Mouse (Mus musculus) kidney, embryonic 16.5 days (tissue): ENCODE data around the gene Tada2a. TPM values are rescaled to one million over a fixed set of nuclear protein-coding genes. Genes with fewer than 3 reads are reported as not detected.
A peak's percentile ranks its signal among the peaks of the same experiment; 100 is the strongest.

Experiments
- ATAC-seq: fragments of 200-750 bp; cut with Nextera tagmentation; 2 replicates; pipeline ENCODE4 v1.8.0; 2017; ENCODE audit warnings: moderate TSS enrichment; ENCODE audit not compliant: low FRiP score, low TSS enrichment
- H3K27ac ChIP-seq: fragments of 300-500 bp; sonication (generic); 2 replicates; pipeline ENCODE4 v1.5.1; 2014; ENCODE audit warnings: low read length
- H3K27me3 ChIP-seq: fragments of 300-500 bp; sonication (generic); 2 replicates; pipeline ENCODE4 v1.6.1; 2014; ENCODE audit warnings: low read length, control low read depth, mixed read lengths; ENCODE audit not compliant: insufficient read depth
- H3K36me3 ChIP-seq: fragments of 300-500 bp; sonication (generic); 2 replicates; pipeline ENCODE4 v1.6.1; 2014; ENCODE audit warnings: low read length, control low read depth, mixed read lengths; ENCODE audit not compliant: insufficient read depth
- H3K4me1 ChIP-seq: fragments of 300-500 bp; sonication (generic); 2 replicates; pipeline ENCODE4 v1.6.1; 2014; ENCODE audit warnings: low read length, control low read depth, mixed read lengths; ENCODE audit not compliant: insufficient read depth
- H3K4me2 ChIP-seq: fragments of 300-500 bp; sonication (generic); replicated peaks from 2 replicates; pipeline ENCODE4 v1.6.1; 2014; ENCODE audit warnings: low read depth, low read length
- H3K4me3 ChIP-seq: fragments of 300-500 bp; sonication (generic); 2 replicates; pipeline ENCODE4 v1.5.1; 2014; ENCODE audit warnings: mild to moderate bottlenecking, low read length
- H3K9ac ChIP-seq: fragments of 300-500 bp; sonication (generic); replicated peaks from 2 replicates; pipeline ENCODE4 v1.6.1; 2014; ENCODE audit warnings: low read length
- H3K9me3 ChIP-seq: fragments of 300-500 bp; sonication (generic); 2 replicates; pipeline ENCODE4 v1.6.1; 2016; ENCODE audit warnings: low read length, control low read depth
- WGBS: fragments of 180-500 bp; shearing (Covaris S2); extraction: QIAGEN DNeasy Blood & Tissue Kit; methylation state at CpG from one replicate; pipeline ENCODE4 v1.1.7; 2014; 5-methylcytosine and 5-hydroxymethylcytosine counted together
- polyA plus RNA-seq: library from polyadenylated mRNA; unstranded; fragments of >200 nt; fragmentation: Nextera tagmentation; extraction: Ambion mirVana; gene quantifications from 2 replicates; pipeline ENCODE4 v1.2.1, GENCODE M21; 2015

Gene Tada2a
- polyA plus RNA-seq, 1 experiment from 2014 or later: 34.1 TPM

DNA sequence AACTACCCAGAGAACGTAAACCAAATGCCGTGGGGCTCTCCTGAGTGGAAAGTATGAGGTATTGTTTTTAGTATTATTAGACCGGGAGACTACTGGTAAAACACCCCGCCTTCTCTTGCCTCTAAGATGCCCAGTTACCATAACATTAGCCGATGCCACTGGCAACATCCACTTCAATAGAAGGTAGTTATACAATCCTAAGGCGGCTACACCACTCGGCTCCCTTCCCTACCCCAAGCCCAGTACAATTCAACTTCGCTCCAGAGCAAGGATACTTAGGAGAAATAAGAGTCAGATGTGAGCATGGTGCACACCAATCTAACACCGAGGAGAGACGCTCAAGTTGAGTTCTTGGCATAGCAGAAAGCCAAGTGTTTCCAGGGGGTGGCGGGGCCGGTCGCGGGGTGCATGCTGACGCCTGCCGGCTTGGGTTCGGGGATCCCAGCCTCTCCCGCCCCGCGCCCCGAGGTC, 61.6 kb downstream of the Tada2a start:
- H3K36me3 ChIP-seq: no peaks in the 10 kb centered on the region
- H3K4me3 ChIP-seq: peak overlapping the region; percentile 70
- H3K27ac ChIP-seq: peak overlapping the region; percentile 53; the same call in 1 of the 2 replicates
- peak overlapping the region; percentile 91 for H3K4me2 ChIP-seq
- peak overlapping the region; percentile 81 for H3K9ac ChIP-seq
- ATAC-seq: peak; percentile 23; the same call in 1 of the 2 replicates
- H3K27me3 ChIP-seq: peaks cover 10% of the 10 kb centered on the region; the same call in 1 of the 2 replicates
- WGBS: 1% methylated on average over 21 of the region's 21 CpGs
- peaks cover 24% of the 10 kb centered on the region for H3K4me1 ChIP-seq
- H3K9me3 ChIP-seq: no peaks in the 10 kb centered on the region

DNA sequence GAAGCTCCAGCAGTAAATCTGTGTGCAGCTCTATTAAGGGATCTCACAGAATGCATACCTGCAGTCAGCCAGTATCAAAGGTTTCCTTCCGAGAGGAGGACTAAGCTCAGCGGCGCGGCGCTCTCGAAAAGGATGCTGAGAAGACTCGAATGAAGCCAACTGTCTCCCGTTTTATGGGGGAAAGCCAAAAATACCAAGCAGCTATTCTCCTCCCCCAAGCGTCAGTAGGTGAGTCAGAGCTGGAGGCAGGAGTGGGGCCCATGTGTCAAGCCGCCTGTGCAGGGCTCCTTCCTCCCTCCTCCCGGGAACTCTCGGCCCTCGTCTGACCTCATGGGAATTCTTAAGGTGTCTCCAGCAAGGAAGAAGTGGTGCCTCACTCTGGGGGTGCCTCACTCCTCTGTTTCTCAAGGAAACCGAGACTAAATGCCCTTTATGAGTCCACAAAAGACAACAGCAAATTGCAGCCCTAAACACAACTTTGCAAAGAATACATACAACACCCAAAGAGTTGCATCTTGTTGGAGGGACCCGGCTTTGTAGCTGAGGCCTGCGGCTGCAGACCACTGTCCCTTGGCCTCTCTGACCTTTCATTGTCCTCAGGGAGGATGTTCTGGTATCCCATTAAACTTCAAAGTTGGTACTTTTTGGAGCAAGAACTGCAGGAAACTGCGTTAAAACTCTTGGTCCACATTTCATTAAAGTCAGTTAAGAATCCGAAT, 62.3 kb downstream of the Tada2a start:
- Histone ChIP-seq H3K9ac (peak overlapping the region; percentile 81; the same call in 1 of the 2 replicates), H3K4me1 (peaks cover 23% of the 10 kb centered on the region), H3K4me3 (peak overlapping the region; percentile 70), H3K4me2 (peak overlapping the region; percentile 91), H3K36me3 (no peaks in the 10 kb centered on the region), H3K27me3 (peaks cover 10% of the 10 kb centered on the region; the same call in 1 of the 2 replicates), H3K27ac (no peak overlapping the region), H3K9me3 (no peaks in the 10 kb centered on the region)
- ATAC-seq: no peak
- 4% methylated on average over 18 of the region's 18 CpGs for WGBS

GRCm38 (mm10) chr11:84066071-84066481, 63.3 kb downstream of the Tada2a start:
- H3K27ac ChIP-seq: no peak overlapping the region
- H3K4me2 ChIP-seq: peak overlapping the region; percentile 37
- WGBS: 3% methylated on average over 11 of the region's 11 CpGs
- no peak overlapping the region for H3K9ac ChIP-seq
- no peaks in the 10 kb centered on the region for H3K9me3 ChIP-seq
- no peak for ATAC-seq
- peaks cover 23% of the 10 kb centered on the region for H3K4me1 ChIP-seq
- no peaks in the 10 kb centered on the region for H3K36me3 ChIP-seq
- H3K4me3 ChIP-seq: peak overlapping the region; percentile 10
- H3K27me3 ChIP-seq: peaks cover 10% of the 10 kb centered on the region; the same call in 1 of the 2 replicates

DNA sequence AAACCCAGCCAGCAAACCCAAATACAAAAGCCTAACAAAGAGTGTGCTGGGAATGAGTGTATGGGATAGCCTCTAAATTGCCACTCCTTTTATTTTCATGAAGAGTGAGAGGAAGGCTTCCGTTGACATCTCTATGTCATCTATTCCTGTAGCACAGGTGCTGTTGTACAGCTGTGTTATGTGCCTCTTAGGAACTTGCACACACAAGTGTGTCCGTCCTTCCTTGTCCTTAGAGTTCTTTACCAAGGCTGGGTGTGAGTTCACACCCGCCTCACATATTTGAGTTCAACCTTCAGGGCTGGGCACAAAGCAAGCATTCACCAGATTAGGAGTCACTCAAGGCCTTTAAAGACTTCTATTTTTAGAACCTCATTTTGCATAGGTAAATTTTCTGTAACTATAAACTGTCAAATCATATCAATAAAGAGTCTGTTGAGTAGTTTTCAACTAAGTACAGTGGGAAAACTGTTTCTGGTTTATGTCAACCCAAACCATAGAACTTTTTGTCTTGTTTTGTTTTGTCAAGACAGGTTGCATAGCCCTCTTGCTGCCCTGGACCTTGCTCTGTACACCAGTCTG, 65.7 kb downstream of the Tada2a start:
- Histone ChIP-seq H3K4me1 (peaks cover 23% of the 10 kb centered on the region), H3K27ac (no peak overlapping the region), H3K9ac (no peak overlapping the region), H3K36me3 (no peaks in the 10 kb centered on the region), H3K9me3 (no peaks in the 10 kb centered on the region), H3K27me3 (peaks cover 10% of the 10 kb centered on the region; the same call in 1 of the 2 replicates), H3K4me2 (no peak overlapping the region), H3K4me3 (no peak overlapping the region)
- no peak for ATAC-seq
- 88% methylated on average over 3 of the region's 3 CpGs for WGBS

- no peaks in the 10 kb centered on the region for H3K36me3 ChIP-seq
- no peak overlapping the region for H3K27ac ChIP-seq
- peaks cover 19% of the 10 kb centered on the region for H3K4me1 ChIP-seq
- no peak overlapping the region for H3K4me3 ChIP-seq
- H3K9me3 ChIP-seq: no peaks in the 10 kb centered on the region
- H3K27me3 ChIP-seq: peaks cover 10% of the 10 kb centered on the region; the same call in 1 of the 2 replicates
- no peak overlapping the region for H3K4me2 ChIP-seq
- 25% methylated on average over 2 of the region's 2 CpGs for WGBS
- H3K9ac ChIP-seq: no peak overlapping the region
- no peak for ATAC-seq
Observed at GRCm38 (mm10) chr11:84062805-84063204, 66.6 kb downstream of the Tada2a start.

DNA sequence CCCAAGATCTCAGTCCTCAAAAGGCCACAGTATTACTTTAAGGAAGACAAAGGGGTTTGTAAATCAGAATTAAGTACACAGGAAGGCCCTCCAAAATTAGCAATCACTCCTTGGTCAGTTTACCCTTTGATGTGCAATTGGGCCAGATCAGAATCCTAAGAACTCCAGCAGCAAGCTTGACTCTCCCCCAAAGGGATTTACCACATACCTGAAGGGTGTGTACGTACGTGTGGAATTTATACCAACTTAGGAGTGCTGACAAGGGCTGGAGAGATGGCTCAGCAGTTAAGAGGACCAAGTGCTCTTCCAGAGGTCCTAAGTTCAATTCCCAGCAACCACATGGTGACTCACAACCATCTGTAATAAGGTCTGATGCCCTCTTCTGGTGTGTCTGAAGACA, 67.5 kb downstream of the Tada2a start:
- H3K27ac ChIP-seq: no peak overlapping the region
- H3K9me3 ChIP-seq: no peaks in the 10 kb centered on the region
- no peaks in the 10 kb centered on the region for H3K36me3 ChIP-seq
- H3K4me1 ChIP-seq: peaks cover 12% of the 10 kb centered on the region
- H3K4me2 ChIP-seq: no peak overlapping the region
- no peak overlapping the region for H3K9ac ChIP-seq
- H3K27me3 ChIP-seq: peaks cover 5% of the 10 kb centered on the region; the same call in 1 of the 2 replicates
- H3K4me3 ChIP-seq: no peak overlapping the region
- ATAC-seq: no peak
- 87% methylated on average over 2 of the region's 2 CpGs for WGBS

DNA sequence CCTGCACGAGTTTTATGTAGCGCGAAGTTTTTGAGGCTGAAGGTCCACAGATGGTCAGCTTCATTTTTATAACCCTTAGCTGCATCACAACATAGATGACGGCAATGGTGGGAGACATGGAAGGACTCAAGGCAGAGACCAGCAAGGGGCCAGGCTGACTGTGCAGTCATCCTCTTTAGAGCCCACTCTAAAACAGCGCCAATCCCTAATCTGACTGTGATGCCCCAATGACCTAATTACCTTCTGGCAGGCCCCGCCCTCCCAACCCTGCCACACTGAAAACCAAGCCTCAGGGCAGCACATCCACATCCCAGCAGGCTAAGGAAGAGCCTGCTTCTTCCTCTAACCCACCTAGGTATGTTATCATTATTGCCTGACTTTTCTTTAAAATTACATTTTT, 68.8 kb downstream of the Tada2a start:
- 33% methylated on average over 6 of the region's 6 CpGs for WGBS

DNA sequence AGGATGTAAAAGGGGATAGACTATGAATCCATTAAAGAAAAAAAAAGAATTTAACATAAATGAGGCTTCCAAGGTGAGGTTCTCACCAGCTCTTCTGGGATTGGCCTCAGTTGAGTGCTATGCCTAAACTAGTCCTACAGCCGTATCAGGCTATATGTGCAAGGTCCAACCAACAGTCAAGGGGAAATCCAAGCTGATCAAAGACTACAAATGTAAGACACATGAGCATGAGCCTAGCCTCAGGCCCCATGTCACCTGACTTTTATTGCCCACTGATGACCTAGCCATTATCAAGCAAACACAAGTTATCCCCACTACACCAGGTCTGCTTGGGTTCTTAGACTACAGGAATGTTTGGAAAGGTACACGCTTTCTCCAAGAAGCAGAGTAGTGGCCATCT, 69.6 kb downstream of the Tada2a start:
- Histone ChIP-seq H3K36me3 (no peaks in the 10 kb centered on the region), H3K9ac (no peak overlapping the region), H3K4me1 (no peaks in the 10 kb centered on the region), H3K9me3 (no peaks in the 10 kb centered on the region), H3K27me3 (no peaks in the 10 kb centered on the region), H3K4me2 (no peak overlapping the region), H3K27ac (no peak overlapping the region), H3K4me3 (no peak overlapping the region)
- WGBS: 91% methylated on average over 2 of the region's 2 CpGs
- ATAC-seq: no peak

More for the DNA sequence above, 68.8 kb downstream of the Tada2a start:
- no peaks in the 10 kb centered on the region for H3K9me3 ChIP-seq
- no peak overlapping the region for H3K27ac ChIP-seq
- no peaks in the 10 kb centered on the region for H3K36me3 ChIP-seq
- H3K27me3 ChIP-seq: no peaks in the 10 kb centered on the region
- no peak overlapping the region for H3K9ac ChIP-seq
- peaks cover 1% of the 10 kb centered on the region for H3K4me1 ChIP-seq
- H3K4me3 ChIP-seq: no peak overlapping the region
- no peak for ATAC-seq
- H3K4me2 ChIP-seq: no peak overlapping the region

GRCm38 (mm10) chr11:84057418-84057817, 72.0 kb downstream of the Tada2a start:
- Histone ChIP-seq H3K9ac (no peak overlapping the region), H3K4me1 (no peaks in the 10 kb centered on the region), H3K4me2 (no peak overlapping the region), H3K27me3 (no peaks in the 10 kb centered on the region), H3K4me3 (no peak overlapping the region), H3K9me3 (no peaks in the 10 kb centered on the region), H3K27ac (no peak overlapping the region), H3K36me3 (no peaks in the 10 kb centered on the region)
- ATAC-seq: no peak
- WGBS: 55% methylated on average over 2 of the region's 2 CpGs
